Mouse (Mus musculus): ENCODE results near the gene Eprs.

GRCm38 (mm10) chr1:185342441-185342840 lies 20.4 kb upstream of the Eprs start:
- no peak for TF ChIP-seq CTCF (IDR thresholded peaks at IDR 0.05; ENCODE audit: low read depth)
- TF ChIP-seq EP300 (IDR thresholded peaks at IDR 0.05; ENCODE audit: low read depth), result no peak
